Mouse (Mus musculus) CH12.LX (cell line): Measurements from ENCODE around the gene Rtl6.

Experiments used
- CTCF ChIP-seq, 2 experiments: IDR thresholded peaks in 1 of 2; conservative IDR thresholded peaks in 1 of 2; 2 replicates each; pipeline ENCODE4 v1.5.1; 2011 to 2012; ENCODE audit warnings: low read depth in 2 of 2, low read length in 2 of 2, improper control_type of control experiment in 1 of 2, inconsistent platforms in 1 of 2, mild to moderate bottlenecking in 1 of 2, moderate library complexity in 1 of 2
- EP300 ChIP-seq: IDR thresholded peaks from 2 replicates; pipeline ENCODE4 v1.6.1; 2011; ENCODE audit warnings: low read length, improper control_type of control experiment
- MAX ChIP-seq: IDR thresholded peaks from 2 replicates; pipeline ENCODE4 v1.6.1; 2011; ENCODE audit warnings: low read length, improper control_type of control experiment
- POLR2A ChIP-seq: IDR thresholded peaks from 2 replicates; pipeline ENCODE4 v1.6.1; 2011; ENCODE audit warnings: low read depth, mild to moderate bottlenecking, improper control_type of control experiment, low read length
- POLR2AphosphoS2 ChIP-seq: IDR thresholded peaks from 2 replicates; pipeline ENCODE4 v1.6.1; 2011; ENCODE audit warnings: low read depth, low read length, improper control_type of control experiment
- USF1 ChIP-seq: IDR thresholded peaks from 2 replicates; pipeline ENCODE4 v1.6.1; 2014; ENCODE audit warnings: low read depth, mild to moderate bottlenecking, inconsistent platforms, low read length, improper control_type of control experiment
- ZNF384 ChIP-seq: IDR thresholded peaks from 2 replicates; pipeline ENCODE4 v1.6.1; 2012; ENCODE audit warnings: low read depth, low read length, improper control_type of control experiment, inconsistent platforms

DNA sequence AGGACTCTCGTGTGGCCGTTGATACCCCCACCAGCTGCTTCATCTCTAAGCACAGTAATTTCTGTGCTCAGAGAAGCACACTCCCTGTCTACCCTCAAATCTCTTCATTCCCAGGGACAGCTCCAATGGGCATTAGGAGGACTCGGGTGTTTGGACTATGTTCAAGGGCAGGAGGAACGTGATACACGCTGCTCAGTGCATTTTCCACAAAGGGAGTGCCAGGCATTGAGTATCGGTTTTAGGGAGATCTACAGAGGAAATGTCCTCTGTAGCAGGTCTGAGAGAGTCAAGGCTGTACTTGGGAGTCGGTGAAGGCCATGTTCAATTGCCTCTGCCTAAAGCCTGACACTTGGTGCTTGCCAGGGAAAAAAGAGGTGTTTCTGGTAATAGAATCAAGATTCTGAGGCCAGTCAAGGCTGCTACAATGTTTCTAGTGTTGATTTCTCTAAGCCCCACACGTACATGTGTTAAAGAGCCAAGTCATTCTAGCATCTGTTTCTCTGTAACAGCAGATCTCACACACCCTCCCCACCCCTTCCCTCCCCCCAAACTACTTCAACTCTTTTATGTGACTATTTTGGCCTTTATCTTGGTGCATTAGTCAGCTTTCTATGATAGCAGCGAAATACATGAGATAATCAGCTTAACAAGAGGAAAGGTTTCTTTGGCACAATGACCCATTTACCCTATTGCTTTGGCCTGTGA is 37.8 kb upstream of the Rtl6 start:
- TF ChIP-seq USF1 (no peak), CTCF (conservative IDR thresholded peaks at IDR 0.05 in 1 of 2, IDR thresholded peaks at IDR 0.05 in 1 of 2; ENCODE audit: low read depth in 2 of 2, low read length in 2 of 2) (no peak), EP300 (no peak), POLR2AphosphoS2 (no peak), POLR2A (no peak), MAX (no peak), ZNF384 (no peak)
